Mouse (Mus musculus) large intestine, adult 2 months (tissue): ENCODE measurements around the gene Plpp3. TPM values are rescaled to one million over a fixed set of nuclear protein-coding genes. Genes with fewer than 3 reads are reported as not detected.
"Not testable (repeated sequence)": the region's sequence is repeated elsewhere in the genome, so short reads cannot be mapped to it uniquely, and the experiment has no call there.

Experiments
- DNase-seq: peaks from one replicate; pipeline ENCODE4 v3.0.0-alpha.2; 2012; ENCODE audit warnings: low read depth, low spot score
- WGBS: fragments of 180-500 bp; shearing (Covaris S2); methylation state at CpG from one replicate; pipeline ENCODE4 v1.1.7; 2018; 5-methylcytosine and 5-hydroxymethylcytosine counted together
- polyA plus RNA-seq: library from polyadenylated mRNA; depleted of rRNA; stranded (reverse); fragments of >200 nt; gene quantifications from 2 replicates; pipeline ENCODE4 v1.2.3, GENCODE M21; 2012

Gene Plpp3
- polyA plus RNA-seq, 1 experiment: 28.7 TPM

DNA sequence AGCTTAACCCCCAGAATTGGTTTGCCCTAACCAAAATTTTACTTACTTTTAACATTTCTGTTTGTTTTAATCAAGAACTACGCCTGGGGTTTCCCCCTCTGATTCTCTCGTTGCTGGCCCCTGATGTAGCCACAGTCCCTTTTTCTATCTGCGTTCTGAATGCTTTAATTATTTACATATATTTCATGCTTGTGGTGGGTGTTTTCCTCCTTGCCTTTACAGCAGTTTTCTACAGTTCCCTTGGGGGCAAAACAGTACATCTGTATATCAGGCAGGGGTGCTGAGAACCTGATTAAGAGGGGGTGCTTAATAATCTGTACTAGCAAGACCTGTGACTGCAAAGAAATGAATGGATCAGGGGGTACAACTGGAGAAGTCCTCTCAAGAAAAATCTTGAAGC, 94.9 kb downstream of the Plpp3 start:
- WGBS: 73% methylated on average over 3 of the region's 3 CpGs
- DNase-seq: no peak

DNA sequence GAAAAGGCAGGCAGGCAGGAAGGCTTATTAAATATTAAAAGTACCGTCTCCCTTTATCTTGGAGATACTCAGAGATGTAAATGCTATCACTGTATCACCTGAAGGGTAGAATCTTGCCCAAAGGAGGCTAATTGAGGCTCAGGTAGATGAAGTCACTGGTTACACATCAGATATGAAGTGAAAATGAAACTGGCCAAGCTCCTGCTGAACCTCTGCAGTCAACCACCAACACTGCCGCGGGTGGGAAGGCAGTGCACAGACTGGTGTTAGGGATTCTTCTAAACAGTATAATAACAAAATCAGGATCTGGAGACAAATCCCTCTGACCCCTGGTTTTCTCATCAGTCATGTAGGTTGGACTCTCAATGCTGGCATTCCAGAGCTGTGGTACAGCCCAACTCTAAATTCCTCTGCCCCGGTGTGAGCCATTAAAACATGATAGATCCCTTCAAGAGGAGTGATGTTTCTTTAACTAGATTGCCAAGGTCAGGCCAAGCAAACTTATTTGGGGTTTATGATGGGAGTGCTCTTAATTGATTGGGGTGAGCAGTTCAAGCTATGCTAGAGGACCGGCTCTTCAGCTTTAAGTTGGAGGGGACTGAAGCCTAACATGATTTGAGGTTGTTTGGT, 95.5 kb downstream of the Plpp3 start:
- no peak for DNase-seq

DNA sequence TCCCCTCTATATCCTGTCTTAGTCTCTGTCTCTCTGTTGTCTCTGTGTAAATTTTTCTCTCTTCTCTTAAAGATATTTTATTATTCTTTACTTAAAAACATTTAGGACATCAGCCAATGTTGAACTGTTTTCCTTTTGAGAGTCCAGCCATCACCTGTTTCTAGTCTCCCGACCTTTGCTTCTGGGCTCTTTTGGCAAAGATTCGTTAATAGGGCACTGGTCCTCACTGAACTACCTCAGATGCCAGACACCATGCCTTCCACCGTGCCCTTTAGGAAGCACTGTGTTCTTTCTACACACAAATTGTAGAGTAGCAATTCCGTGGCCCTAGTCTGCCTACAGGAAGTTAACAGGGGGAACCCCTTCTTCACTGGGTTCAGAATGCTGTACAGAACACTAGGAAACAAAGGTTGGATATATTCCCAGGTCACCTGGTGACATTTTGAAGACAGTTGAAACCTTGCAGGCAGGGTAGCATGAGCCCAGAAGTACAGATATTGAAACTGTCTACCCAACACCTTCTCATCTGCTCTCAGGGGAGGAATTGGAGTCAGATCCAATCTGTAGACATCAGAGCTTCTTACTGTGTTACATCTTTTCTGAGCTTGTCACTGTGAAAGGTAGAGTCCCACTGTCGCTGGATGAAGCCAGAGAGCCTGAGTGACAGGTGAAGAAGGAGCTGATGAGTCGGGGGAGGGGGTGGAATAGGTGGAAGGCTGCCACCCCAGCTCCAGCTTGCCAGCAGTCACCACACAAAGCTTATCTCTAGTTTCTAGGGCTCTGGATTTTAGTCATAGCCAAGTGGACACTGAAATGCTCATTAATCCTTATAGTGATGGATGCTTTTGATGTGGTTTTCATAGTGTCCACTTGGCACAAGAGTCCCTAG, 96.5 kb downstream of the Plpp3 start:
- WGBS: 50% methylated on average over 6 of the region's 6 CpGs
- no peak for DNase-seq

More for the DNA sequence above, 95.5 kb downstream of the Plpp3 start:
- 24% methylated on average over 5 of the region's 5 CpGs for WGBS

DNA sequence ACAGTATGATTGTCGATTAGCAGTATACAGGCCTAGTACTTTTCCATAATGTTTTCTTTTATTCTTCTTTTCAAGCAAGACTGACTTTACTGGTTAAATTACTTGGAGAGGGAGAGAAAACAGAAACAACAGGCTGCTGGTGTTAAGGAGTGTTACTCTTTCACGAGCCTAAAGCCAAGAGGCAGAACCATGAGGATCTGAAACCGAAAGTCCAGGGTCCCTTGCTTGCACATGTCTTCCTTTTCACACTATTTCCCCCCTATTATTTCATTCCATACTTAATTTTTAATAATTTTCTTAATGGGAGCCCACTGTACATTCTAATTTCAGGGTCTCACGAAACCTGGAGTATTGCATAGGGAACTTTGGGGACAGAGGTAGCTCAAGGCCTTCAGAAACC, 97.2 kb downstream of the Plpp3 start:
- DNase-seq: no peak
- WGBS: 87% methylated on average over 4 of the region's 4 CpGs

DNA sequence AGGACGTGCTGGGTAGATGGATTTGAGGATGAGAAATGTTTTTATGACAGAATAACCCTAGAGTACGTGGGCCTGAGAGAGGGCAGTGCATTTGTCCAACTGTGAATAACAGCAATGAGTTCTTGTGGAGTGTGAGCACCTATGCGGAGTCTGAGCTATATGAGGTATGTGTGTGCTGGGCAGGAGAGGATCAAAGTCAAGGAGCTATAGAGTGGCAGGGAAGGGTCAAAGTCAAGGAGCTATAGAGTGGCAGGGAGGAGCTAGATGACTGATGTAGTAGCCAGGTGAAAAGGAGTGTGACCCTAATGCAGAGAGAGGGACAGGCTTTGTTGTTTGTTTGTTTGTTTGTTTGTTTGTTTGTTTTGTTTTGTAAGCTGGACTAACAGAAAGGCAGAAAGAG, 98.0 kb downstream of the Plpp3 start:
- peak; percentile 32 for DNase-seq
- WGBS: 42% methylated on average over 3 of the region's 3 CpGs

DNA sequence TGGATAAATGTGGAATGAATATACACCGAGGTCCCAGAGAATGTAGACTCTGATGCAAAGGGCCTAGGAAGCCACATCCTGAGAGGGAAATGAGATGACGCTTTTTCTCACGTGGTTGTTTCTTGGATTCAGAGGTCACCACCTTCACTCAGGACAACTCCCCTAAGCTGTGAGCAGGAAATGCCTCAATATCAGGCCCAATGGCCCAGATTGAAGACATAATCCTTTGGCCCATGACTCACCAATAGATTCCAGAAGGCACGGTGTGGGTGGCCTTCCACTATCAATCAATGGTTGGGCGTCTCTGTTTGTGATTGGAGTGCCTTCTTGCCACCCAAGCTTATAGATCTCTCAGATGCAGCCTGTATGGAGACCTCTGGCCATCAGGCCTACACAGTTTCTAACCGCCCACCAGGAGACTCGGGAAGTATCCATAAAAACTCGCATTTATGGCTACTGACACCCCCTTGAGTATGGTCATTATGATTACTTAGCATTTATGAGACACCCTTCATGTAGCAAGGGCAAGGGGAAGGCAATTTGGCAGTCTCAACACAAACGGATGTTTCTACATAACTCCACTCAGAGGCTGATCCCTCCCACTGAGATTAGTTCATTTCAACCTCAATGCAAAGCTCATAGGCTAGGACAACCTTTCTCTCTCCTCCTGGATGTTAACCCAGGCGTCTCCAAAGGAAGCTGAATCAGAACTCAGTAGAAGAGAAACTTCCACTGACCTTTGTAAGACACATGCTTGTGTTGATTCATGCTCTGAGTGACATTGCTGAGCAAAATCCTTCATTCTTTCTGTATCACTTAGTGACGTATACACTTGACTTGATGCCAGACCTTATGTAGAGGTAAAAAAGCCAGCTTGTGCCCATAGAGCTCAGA, 100.8 kb downstream of the Plpp3 start:
- no peak for DNase-seq
- WGBS: 66% methylated on average over 11 of the region's 11 CpGs

DNA sequence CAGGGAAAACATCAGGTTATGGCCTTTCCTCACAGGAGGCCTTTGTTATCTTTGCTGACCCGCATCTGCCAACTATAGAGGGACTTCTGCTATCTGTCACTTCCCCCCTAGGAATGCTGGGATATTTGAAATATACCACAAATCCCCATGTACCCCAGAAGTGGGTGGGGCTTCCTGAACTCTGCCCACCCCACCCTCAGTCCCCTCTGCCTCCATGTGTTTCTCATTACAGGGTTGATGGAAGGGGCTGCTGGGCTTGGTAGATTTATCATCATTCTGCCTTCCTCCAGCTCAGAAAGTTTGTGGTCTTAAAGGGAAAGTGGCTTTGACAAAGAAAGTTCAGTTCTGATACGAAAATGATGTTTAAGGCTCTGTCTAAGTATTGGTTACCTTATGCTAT, 103.2 kb downstream of the Plpp3 start:
- 87% methylated on average over 2 of the region's 2 CpGs for WGBS
- DNase-seq: no peak

DNA sequence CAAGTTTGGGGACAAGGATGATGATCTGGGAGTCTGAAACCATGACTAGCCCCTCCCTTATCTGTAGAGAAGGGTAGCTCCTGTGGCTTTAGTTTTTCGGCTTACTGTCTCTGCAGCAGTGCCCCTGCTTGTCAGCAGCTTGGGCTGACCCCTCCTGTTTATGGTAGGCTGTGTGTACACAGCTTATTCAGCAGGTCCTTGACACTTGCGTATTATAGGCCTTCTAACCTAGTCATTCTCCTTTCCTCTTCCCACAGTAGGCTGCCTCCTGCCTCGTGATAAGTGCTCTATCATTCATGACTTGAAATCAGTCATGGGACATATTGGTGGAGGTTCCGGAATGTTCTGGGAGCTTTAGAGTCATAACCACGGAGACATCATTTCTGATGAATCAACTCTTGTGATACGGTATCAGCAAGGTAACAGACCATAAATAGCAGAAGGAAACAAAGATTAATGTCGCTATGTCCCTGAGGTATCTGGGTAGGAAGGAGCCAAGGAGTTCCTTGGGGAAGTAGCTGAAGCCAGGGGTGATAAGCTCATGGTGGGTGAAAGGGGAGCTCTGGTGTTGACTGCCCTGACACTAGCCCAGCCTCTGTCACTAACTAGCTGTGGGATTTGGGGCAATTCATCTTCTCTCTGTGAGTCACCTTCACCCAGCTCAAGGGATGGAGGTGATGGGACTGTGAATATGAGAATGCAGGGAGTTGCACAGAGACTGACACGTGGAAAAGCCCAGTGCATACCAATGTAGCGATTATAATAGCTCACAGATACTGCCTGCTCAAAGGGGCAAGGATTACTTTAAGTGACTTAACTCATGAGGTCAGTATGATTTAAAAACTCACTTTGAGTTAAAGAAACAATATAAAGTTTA, 104.0 kb downstream of the Plpp3 start:
- DNase-seq: no peak
- 56% methylated on average over 9 of the region's 9 CpGs for WGBS

DNA sequence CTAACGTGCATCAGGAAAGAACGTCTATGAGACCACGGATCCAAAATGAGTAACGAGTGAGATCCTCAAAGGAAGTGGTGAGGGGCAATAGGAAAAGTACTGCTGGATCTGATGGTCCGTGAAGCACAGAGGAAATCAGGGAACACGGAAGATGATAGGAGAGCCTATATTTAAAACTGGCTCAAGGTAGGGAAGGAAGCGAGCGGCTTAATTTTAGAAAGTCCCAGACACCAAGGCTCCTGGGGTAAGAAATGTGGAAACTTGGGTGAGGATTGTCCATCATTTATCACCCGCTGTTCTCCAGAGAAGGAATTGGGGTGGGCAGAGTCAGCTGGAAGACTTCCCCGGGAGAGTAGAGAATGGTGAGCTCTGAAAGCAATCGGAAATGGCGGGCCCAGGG, 105.2 kb downstream of the Plpp3 start:
- WGBS: 91% methylated on average over 12 of the region's 12 CpGs
- DNase-seq: no peak

DNA sequence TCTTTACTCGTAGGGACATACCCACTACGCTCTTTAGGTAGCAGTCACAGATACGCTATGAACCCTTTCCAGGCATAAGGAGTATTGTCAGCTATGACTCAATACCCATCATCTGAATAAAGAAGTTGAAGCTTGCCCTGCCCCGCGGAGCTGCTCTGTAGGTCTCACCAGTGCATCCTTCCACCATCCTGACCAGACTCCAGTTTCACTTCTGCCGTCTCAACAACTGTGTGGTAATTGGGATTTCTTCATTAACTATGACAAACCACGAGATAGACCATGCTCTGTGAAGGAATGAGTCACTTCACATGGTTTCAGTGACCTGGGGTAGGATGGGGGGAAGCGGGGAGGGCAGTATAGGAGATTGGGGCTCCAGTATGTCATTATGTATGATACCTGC, 106.5 kb downstream of the Plpp3 start:
- WGBS: 88% methylated on average over 8 of the region's 8 CpGs
- no peak for DNase-seq

DNA sequence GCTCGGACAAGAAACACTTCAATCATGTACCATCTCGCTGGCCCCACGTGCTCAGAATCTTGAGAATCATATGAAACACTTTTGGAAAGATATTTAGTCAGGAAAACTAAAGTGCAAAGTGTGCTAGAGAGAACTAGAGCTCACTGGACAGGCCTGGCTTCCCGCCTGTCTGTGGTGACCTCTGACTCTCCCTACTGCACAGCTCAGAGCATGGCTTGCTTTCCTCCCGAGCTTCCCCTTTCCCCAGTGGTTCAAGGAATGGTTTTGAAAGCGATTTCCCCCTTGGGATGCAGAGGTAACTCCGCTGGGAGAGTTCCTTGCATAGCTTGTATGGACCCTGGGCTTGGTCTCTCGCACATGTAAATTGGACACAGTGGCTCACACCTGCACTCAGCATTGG, 107.9 kb downstream of the Plpp3 start:
- DNase-seq: no peak
- 85% methylated on average over 8 of the region's 8 CpGs for WGBS

DNA sequence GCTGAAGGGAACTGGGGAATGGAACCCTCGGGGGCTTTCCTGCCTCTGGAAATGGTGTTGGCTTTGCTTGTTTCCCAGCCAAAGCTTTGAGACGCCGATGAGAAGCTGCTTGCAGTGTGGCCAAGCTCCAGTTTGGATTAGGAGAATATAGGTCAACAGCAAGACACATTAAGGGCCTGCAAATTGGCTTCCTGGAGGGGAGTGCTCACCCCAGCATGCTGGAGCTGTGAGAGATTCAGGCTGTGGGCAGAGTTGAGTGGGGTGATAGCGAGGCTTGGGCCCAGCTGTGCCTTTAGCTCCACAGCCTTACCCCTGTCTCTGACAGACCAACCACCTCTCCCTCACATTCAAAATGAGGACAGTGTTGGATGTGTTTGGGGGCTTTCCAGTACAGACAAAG, 108.5 kb downstream of the Plpp3 start:
- no peak for DNase-seq
- WGBS: 83% methylated on average over 4 of the region's 4 CpGs

DNA sequence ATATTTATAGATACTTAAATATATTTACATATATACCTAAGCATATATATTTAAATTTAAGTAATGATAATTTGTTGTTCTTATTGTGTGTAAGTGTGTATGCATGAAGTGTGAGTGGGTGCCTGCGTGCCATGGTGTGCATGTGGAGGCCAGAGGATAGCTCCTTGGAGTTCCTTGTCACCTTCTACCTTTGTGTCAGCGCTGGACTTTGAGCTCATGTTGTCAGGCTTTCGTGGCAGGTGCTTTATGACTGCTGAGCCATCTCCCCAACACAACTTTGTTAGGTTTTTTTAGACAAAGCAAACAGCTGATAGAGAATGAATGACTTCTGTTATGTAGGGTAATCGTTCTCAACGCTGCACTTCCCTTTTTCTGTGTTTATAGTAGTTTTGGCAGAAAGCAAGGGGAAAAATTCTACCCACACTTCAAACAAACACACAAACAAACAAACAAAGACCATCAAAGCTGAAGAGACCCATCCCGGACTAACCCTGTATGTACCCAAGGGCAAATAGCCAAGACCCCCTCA, 111.1 kb downstream of the Plpp3 start:
- WGBS: 23% methylated on average over 6 of the region's 6 CpGs
- DNase-seq: peak; percentile 54

DNA sequence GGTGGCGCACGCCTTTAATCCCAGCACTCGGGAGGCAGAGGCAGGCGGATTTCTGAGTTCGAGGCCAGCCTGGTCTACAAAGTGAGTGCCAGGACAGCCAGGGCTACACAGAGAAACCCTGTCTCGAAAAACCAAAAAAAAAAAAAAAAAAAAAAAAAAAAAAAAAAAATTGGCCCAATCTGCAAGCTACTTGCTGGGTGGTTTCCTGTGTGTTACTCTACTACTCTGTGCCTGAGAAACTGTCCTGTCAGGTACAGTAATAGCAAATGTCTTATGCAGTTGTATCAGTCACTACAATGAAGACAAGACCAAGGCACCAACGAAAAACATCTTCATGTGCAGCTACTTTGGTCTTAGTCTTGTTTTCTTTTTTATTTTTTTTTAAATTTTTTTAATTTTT, 112.3 kb downstream of the Plpp3 start:
- DNase-seq: not testable (repeated sequence)
- WGBS: 94% methylated on average over 6 of the region's 7 CpGs

DNA sequence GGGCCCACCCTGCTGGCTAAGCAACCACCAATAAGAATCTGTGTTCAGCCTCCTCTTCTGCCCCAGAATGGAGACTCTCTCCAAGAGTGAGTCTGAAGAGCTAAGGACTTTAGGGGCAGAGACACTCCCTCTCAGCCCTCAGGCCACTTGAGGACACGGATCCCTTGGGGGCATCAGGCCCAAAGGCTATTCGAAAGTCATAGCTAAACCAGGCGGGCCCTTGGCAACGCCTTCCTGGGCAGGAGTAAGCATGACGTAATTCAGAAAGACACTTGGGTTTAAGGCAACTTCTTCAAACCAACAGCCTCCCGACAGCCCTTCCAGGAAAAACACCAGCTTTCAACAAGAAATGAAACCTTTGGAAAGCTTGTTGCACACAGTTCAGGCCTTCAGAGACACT, 114.0 kb downstream of the Plpp3 start:
- DNase-seq: no peak
- WGBS: 76% methylated on average over 6 of the region's 6 CpGs

DNA sequence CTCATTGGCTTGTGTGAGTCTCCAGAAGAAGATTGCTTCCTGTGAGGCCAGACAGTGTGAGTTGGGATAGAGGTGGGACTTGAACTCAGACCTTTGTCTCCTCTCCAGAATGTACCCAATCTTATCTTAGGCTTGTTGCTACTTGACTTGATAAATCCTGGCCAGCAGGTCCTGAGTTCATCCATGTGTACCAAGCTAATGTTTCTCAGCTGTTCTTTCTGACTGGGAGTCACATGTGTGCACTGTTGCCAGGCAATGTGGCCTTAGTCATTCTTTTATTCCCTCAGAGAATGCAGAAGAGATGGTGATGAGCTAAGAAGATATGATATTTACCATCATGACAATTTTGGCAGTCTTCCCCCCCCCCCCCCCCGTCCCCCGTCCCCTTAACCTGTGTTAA, 115.9 kb downstream of the Plpp3 start:
- DNase-seq: no peak
- 83% methylated on average over 2 of the region's 2 CpGs for WGBS

DNA sequence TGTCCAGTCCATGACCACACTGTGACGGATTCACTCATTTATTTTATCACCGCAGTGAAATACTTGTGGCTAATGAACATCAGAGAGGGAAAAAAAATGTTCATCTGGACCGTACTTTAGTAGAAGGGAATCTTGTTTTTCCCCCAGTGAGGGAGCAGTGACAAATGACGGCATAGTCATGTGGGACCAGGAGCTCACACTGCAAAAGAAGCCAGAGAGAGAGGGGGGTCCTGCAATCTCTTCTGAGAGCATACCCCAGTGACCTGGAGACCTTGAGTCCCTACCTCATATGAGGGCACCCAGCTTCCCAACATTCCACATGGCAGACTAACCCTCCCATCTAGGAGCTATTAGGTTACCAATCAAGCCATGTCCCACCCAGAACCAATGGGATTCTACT, 116.3 kb downstream of the Plpp3 start:
- 91% methylated on average over 4 of the region's 4 CpGs for WGBS
- no peak for DNase-seq

DNA sequence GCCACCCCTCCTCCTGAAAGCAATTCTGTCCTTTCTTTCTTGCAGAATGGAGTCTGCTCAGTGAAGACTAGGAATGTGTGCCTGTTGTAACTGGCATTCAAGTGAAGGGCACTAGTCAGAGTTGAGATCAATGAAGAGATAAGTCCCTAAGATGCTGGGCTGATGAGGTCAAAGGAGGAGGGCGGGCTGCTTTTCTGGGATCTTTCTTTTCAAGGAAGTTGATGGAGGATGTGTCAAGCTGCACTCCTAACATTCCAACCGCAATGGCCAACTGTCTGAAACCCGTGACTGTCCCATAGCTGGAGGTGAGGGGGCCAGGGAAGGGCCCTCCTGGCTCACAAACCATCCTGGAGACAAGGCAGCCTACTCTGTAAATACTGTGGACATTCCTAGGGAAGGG, 118.5 kb downstream of the Plpp3 start:
- DNase-seq: no peak

More for the DNA sequence above, 118.5 kb downstream of the Plpp3 start:
- WGBS: 85% methylated on average over 3 of the region's 3 CpGs
